In genomic region chr15:98420897-98421296, GRCm38 (mm10) we compare ENCODE assay signal across 24 mouse cellular contexts. TPM values are rescaled to one million over a fixed set of nuclear protein-coding genes. Genes with fewer than 3 reads are reported as not detected.
"Had no signal": no experiment of that assay in that cellular context is flagged by ENCODE, and none has a peak within 500 bp of the region (broad histone marks: within the 10 kb centered on the region; RNA-seq: fewer than 3 reads in every experiment).

No protein-coding gene starts in this region.

- H3K4me3 ChIP-seq: liver, embryonic 13.5 days; liver, embryonic 15.5 days; megakaryocyte, embryonic 14.5 days; midbrain, embryonic 13.5 days; midbrain, embryonic 15.5 days; neural tube, embryonic 12.5 days had no signal

- DNase-seq: liver, embryonic 13.5 days; liver, postnatal 0 days; lung, postnatal 10 days; retina, postnatal 1 day; right cerebral cortex, adult 18-20 months; right cerebral cortex, postnatal 25 days; right cerebral cortex, postnatal 4 days; spleen, adult 18-20 months; thymus, adult 18-20 months; thymus, postnatal 14 days; thymus, postnatal 36 days had no signal

- H3K27me3 ChIP-seq: liver, embryonic 13.5 days; liver, embryonic 15.5 days; midbrain, embryonic 13.5 days; midbrain, embryonic 15.5 days; neural tube, embryonic 12.5 days had no signal

- H3K36me3 ChIP-seq: liver, embryonic 13.5 days; liver, embryonic 15.5 days; midbrain, embryonic 13.5 days; midbrain, embryonic 15.5 days; neural tube, embryonic 12.5 days had no signal

- H3K9me3 ChIP-seq: liver, embryonic 13.5 days; liver, embryonic 15.5 days; megakaryocyte, embryonic 14.5 days; midbrain, embryonic 13.5 days; midbrain, embryonic 15.5 days; neural tube, embryonic 12.5 days had no signal

- H3K27ac ChIP-seq: liver, embryonic 13.5 days; liver, embryonic 15.5 days; macrophage; midbrain, embryonic 13.5 days; midbrain, embryonic 15.5 days; neural tube, embryonic 12.5 days had no signal

- H3K4me2 ChIP-seq: liver, embryonic 13.5 days; liver, embryonic 15.5 days; midbrain, embryonic 11.5 days; midbrain, embryonic 13.5 days; midbrain, embryonic 15.5 days; neural tube, embryonic 12.5 days had no signal

- ATAC-seq: liver, postnatal 0 days; midbrain, embryonic 13.5 days; midbrain, embryonic 15.5 days had no signal

- H3K4me1 ChIP-seq: liver, embryonic 13.5 days; liver, embryonic 15.5 days; megakaryocyte, embryonic 14.5 days; midbrain, embryonic 15.5 days had no signal

- H3K9ac ChIP-seq: liver, embryonic 13.5 days; liver, embryonic 15.5 days; liver, postnatal 0 days; midbrain, embryonic 13.5 days; midbrain, embryonic 15.5 days; neural tube, embryonic 12.5 days had no signal

RNA-seq across cellular contexts. Expression of gene Olfr282, which starts 10.1 kb away (rescaled TPM):
- polyA plus RNA-seq: liver, embryonic 13.5 days; liver, embryonic 15.5 days; liver, postnatal 0 days; macrophage; midbrain, embryonic 11.5 days; midbrain, embryonic 13.5 days; midbrain, embryonic 15.5 days; midbrain, postnatal 0 days; neural tube, embryonic 12.5 days; neural tube, embryonic 14.5 days; small intestine, adult 2 months; stomach, embryonic 14.5 days; stomach, embryonic 16.5 days; thymus, postnatal 0 days had no signal

RNA-seq across cellular contexts. Expression of gene Olfr281, which starts 31.5 kb away (rescaled TPM):
- polyA plus RNA-seq: liver, embryonic 13.5 days; liver, embryonic 15.5 days; liver, postnatal 0 days; macrophage; midbrain, embryonic 11.5 days; midbrain, embryonic 13.5 days; midbrain, embryonic 15.5 days; midbrain, postnatal 0 days; neural tube, embryonic 12.5 days; neural tube, embryonic 14.5 days; small intestine, adult 2 months; stomach, embryonic 14.5 days; stomach, embryonic 16.5 days; thymus, postnatal 0 days had no signal

RNA-seq across cellular contexts. Expression of gene Olfr283, which starts 40.2 kb away (rescaled TPM):
- polyA plus RNA-seq: liver, embryonic 13.5 days; liver, embryonic 15.5 days; liver, postnatal 0 days; macrophage; midbrain, embryonic 11.5 days; midbrain, embryonic 13.5 days; midbrain, embryonic 15.5 days; midbrain, postnatal 0 days; neural tube, embryonic 12.5 days; neural tube, embryonic 14.5 days; small intestine, adult 2 months; stomach, embryonic 14.5 days; stomach, embryonic 16.5 days; thymus, postnatal 0 days had no signal

RNA-seq across cellular contexts. Expression of gene OR5BS1P, which starts 48.8 kb away (rescaled TPM):
- polyA plus RNA-seq: liver, embryonic 13.5 days; liver, embryonic 15.5 days; liver, postnatal 0 days; macrophage; midbrain, embryonic 11.5 days; midbrain, embryonic 13.5 days; midbrain, embryonic 15.5 days; midbrain, postnatal 0 days; neural tube, embryonic 12.5 days; neural tube, embryonic 14.5 days; small intestine, adult 2 months; stomach, embryonic 14.5 days; stomach, embryonic 16.5 days had no signal
